Mouse (Mus musculus): ENCODE data around the gene Nr0b2. TPM values are rescaled to one million over a fixed set of nuclear protein-coding genes. Genes with fewer than 3 reads are reported as not detected.

Gene Nr0b2
- polyA plus RNA-seq, 1 experiment from 2014 or later = 6.6 TPM

GRCm38 (mm10) chr4:133553448-133554330 lies 513 bp downstream of the Nr0b2 start:
- no peaks in the 10 kb centered on the region for H3K27me3 ChIP-seq (ENCODE audit: control insufficient read depth, insufficient read depth, low read length)
- no peaks in the 10 kb centered on the region for H3K4me1 ChIP-seq (ENCODE audit: control insufficient read depth, insufficient read depth, low read length)
- peak overlapping the region; percentile 73 for H3K27ac ChIP-seq (ENCODE audit: low read length)
- 0 out of 2 replicates have a peak, but pooled peaks have one; percentile 16 for ATAC-seq (ENCODE audit: insufficient read depth, low FRiP score)
- H3K9me3 ChIP-seq (replicated peaks; ENCODE audit: control insufficient read depth, low read length) = no peaks in the 10 kb centered on the region
- peak overlapping the region; percentile 43 for H3K4me2 ChIP-seq (ENCODE audit: low read depth, low read length)
- H3K9ac ChIP-seq (ENCODE audit: low read length) = peak overlapping the region; percentile 55
- WGBS = 58% methylated on average over 19 of the region's 19 CpGs
- H3K4me3 ChIP-seq (replicated peaks; ENCODE audit: low read length) = peak overlapping the region; percentile 29
- H3K36me3 ChIP-seq (ENCODE audit: control insufficient read depth, insufficient read depth, low read length) = no peaks in the 10 kb centered on the region

- H3K4me1 ChIP-seq (ENCODE audit: control insufficient read depth, insufficient read depth, low read length) = no peaks in the 10 kb centered on the region
- ATAC-seq (ENCODE audit: insufficient read depth, low FRiP score) = peak; percentile 39; the same call in 1 of the 2 replicates
- no peaks in the 10 kb centered on the region for H3K27me3 ChIP-seq (ENCODE audit: control insufficient read depth, insufficient read depth, low read length)
- H3K9me3 ChIP-seq (replicated peaks; ENCODE audit: control insufficient read depth, low read length) = no peaks in the 10 kb centered on the region
- no peak overlapping the region for H3K4me2 ChIP-seq (ENCODE audit: low read depth, low read length)
- WGBS = 29% methylated on average over 10 of the region's 10 CpGs
- no peak overlapping the region for H3K27ac ChIP-seq (ENCODE audit: low read length)
- no peaks in the 10 kb centered on the region for H3K36me3 ChIP-seq (ENCODE audit: control insufficient read depth, insufficient read depth, low read length)
- H3K9ac ChIP-seq (ENCODE audit: low read length) = no peak overlapping the region
- no peak overlapping the region for H3K4me3 ChIP-seq (replicated peaks; ENCODE audit: low read length)
Observed at GRCm38 (mm10) chr4:133557041-133557717, 4.0 kb downstream of the Nr0b2 start.

- H3K4me2 ChIP-seq (ENCODE audit: low read depth, low read length) = no peak overlapping the region
- WGBS = 71% methylated on average over 4 of the region's 4 CpGs
- ATAC-seq (ENCODE audit: insufficient read depth, low FRiP score) = no peak
- no peak overlapping the region for H3K4me3 ChIP-seq (replicated peaks; ENCODE audit: low read length)
- H3K4me1 ChIP-seq (ENCODE audit: control insufficient read depth, insufficient read depth, low read length) = no peaks in the 10 kb centered on the region
- no peak overlapping the region for H3K27ac ChIP-seq (ENCODE audit: low read length)
- no peaks in the 10 kb centered on the region for H3K36me3 ChIP-seq (ENCODE audit: control insufficient read depth, insufficient read depth, low read length)
- 0 out of 2 replicates have a peak, but pooled peaks cover 4% of the 10 kb centered on the region for H3K9me3 ChIP-seq (replicated peaks; ENCODE audit: control insufficient read depth, low read length)
- H3K9ac ChIP-seq (ENCODE audit: low read length) = no peak overlapping the region
- H3K27me3 ChIP-seq (ENCODE audit: control insufficient read depth, insufficient read depth, low read length) = no peaks in the 10 kb centered on the region
Observed at GRCm38 (mm10) chr4:133559846-133560245, 6.7 kb downstream of the Nr0b2 start.

GRCm38 (mm10) chr4:133561622-133562021 lies 8.4 kb downstream of the Nr0b2 start:
- Histone ChIP-seq H3K27ac (ENCODE audit: low read length) (no peak overlapping the region), H3K9me3 (replicated peaks; ENCODE audit: control insufficient read depth, low read length) (0 out of 2 replicates have a peak, but pooled peaks cover 4% of the 10 kb centered on the region), H3K27me3 (ENCODE audit: control insufficient read depth, insufficient read depth, low read length) (no peaks in the 10 kb centered on the region), H3K4me2 (ENCODE audit: low read depth, low read length) (no peak overlapping the region), H3K9ac (ENCODE audit: low read length) (no peak overlapping the region), H3K4me1 (ENCODE audit: control insufficient read depth, insufficient read depth, low read length) (no peaks in the 10 kb centered on the region), H3K4me3 (replicated peaks; ENCODE audit: low read length) (no peak overlapping the region), H3K36me3 (ENCODE audit: control insufficient read depth, insufficient read depth, low read length) (no peaks in the 10 kb centered on the region)
- 71% methylated on average over 4 of the region's 4 CpGs for WGBS
- ATAC-seq (ENCODE audit: insufficient read depth, low FRiP score) = no peak

GRCm38 (mm10) chr4:133563123-133563571 lies 10.0 kb downstream of the Nr0b2 start:
- no peaks in the 10 kb centered on the region for H3K27me3 ChIP-seq (ENCODE audit: control insufficient read depth, insufficient read depth, low read length)

GRCm38 (mm10) chr4:133567251-133567650 lies 14.1 kb downstream of the Nr0b2 start:
- Histone ChIP-seq H3K4me3 (replicated peaks; ENCODE audit: low read length) (no peak overlapping the region), H3K9ac (ENCODE audit: low read length) (no peak overlapping the region), H3K9me3 (replicated peaks; ENCODE audit: control insufficient read depth, low read length) (0 out of 2 replicates have a peak, but pooled peaks cover 4% of the 10 kb centered on the region), H3K27me3 (ENCODE audit: control insufficient read depth, insufficient read depth, low read length) (no peaks in the 10 kb centered on the region), H3K36me3 (ENCODE audit: control insufficient read depth, insufficient read depth, low read length) (no peaks in the 10 kb centered on the region), H3K4me1 (ENCODE audit: control insufficient read depth, insufficient read depth, low read length) (no peaks in the 10 kb centered on the region), H3K4me2 (ENCODE audit: low read depth, low read length) (no peak overlapping the region), H3K27ac (ENCODE audit: low read length) (no peak overlapping the region)
- ATAC-seq (ENCODE audit: insufficient read depth, low FRiP score) = no peak
- WGBS = 23% methylated on average over 8 of the region's 8 CpGs

More at GRCm38 (mm10) chr4:133563123-133563571, 10.0 kb downstream of the Nr0b2 start:
- Histone ChIP-seq H3K4me1 (ENCODE audit: control insufficient read depth, insufficient read depth, low read length) (no peaks in the 10 kb centered on the region), H3K4me2 (ENCODE audit: low read depth, low read length) (no peak overlapping the region), H3K27ac (ENCODE audit: low read length) (no peak overlapping the region), H3K9ac (ENCODE audit: low read length) (no peak overlapping the region), H3K36me3 (ENCODE audit: control insufficient read depth, insufficient read depth, low read length) (no peaks in the 10 kb centered on the region), H3K4me3 (replicated peaks; ENCODE audit: low read length) (no peak overlapping the region), H3K9me3 (replicated peaks; ENCODE audit: control insufficient read depth, low read length) (0 out of 2 replicates have a peak, but pooled peaks cover 4% of the 10 kb centered on the region)
- 72% methylated on average over 11 of the region's 11 CpGs for WGBS
- ATAC-seq (ENCODE audit: insufficient read depth, low FRiP score) = peak; percentile 21; the same call in 1 of the 2 replicates

- ATAC-seq (ENCODE audit: insufficient read depth, low FRiP score) = no peak
Observed at GRCm38 (mm10) chr4:133569291-133570065, 16.3 kb downstream of the Nr0b2 start.

GRCm38 (mm10) chr4:133570066-133570466 lies 16.9 kb downstream of the Nr0b2 start:
- H3K9me3 ChIP-seq (replicated peaks; ENCODE audit: control insufficient read depth, low read length) = no peaks in the 10 kb centered on the region
- no peak overlapping the region for H3K9ac ChIP-seq (ENCODE audit: low read length)
- no peak overlapping the region for H3K4me2 ChIP-seq (ENCODE audit: low read depth, low read length)
- H3K4me3 ChIP-seq (replicated peaks; ENCODE audit: low read length) = no peak overlapping the region
- 40% methylated on average over 10 of the region's 10 CpGs for WGBS
- peaks cover 2% of the 10 kb centered on the region; the same call in 1 of the 2 replicates for H3K4me1 ChIP-seq (ENCODE audit: control insufficient read depth, insufficient read depth, low read length)
- no peak overlapping the region for H3K27ac ChIP-seq (ENCODE audit: low read length)
- H3K36me3 ChIP-seq (ENCODE audit: control insufficient read depth, insufficient read depth, low read length) = no peaks in the 10 kb centered on the region
- H3K27me3 ChIP-seq (ENCODE audit: control insufficient read depth, insufficient read depth, low read length) = no peaks in the 10 kb centered on the region
- 0 out of 2 replicates have a peak, but pooled peaks have one; percentile 14 for ATAC-seq (ENCODE audit: insufficient read depth, low FRiP score)

More at GRCm38 (mm10) chr4:133569291-133570065, 16.3 kb downstream of the Nr0b2 start:
- no peak overlapping the region for H3K4me3 ChIP-seq (replicated peaks; ENCODE audit: low read length)
- WGBS = 66% methylated on average over 10 of the region's 10 CpGs
- H3K9ac ChIP-seq (ENCODE audit: low read length) = no peak overlapping the region
- no peaks in the 10 kb centered on the region for H3K36me3 ChIP-seq (ENCODE audit: control insufficient read depth, insufficient read depth, low read length)
- no peaks in the 10 kb centered on the region for H3K27me3 ChIP-seq (ENCODE audit: control insufficient read depth, insufficient read depth, low read length)
- H3K4me2 ChIP-seq (ENCODE audit: low read depth, low read length) = no peak overlapping the region
- 0 out of 2 replicates have a peak, but pooled peaks cover 2% of the 10 kb centered on the region for H3K9me3 ChIP-seq (replicated peaks; ENCODE audit: control insufficient read depth, low read length)
- H3K27ac ChIP-seq (ENCODE audit: low read length) = no peak overlapping the region
- H3K4me1 ChIP-seq (ENCODE audit: control insufficient read depth, insufficient read depth, low read length) = no peaks in the 10 kb centered on the region
